Mouse (Mus musculus): ENCODE measurements at regions not wholly inside any gene's neighbourhood (a gene's known extent, or its start where the extent isn't known, plus 50 kb on each side); places are given as distances from the start of the nearest gene placed in this dataset.

GRCm38 (mm10) chr4:88994486-88994885, 114.5 kb upstream of the Ifne start:
- TF ChIP-seq CTCF (IDR thresholded peaks at IDR 0.05; ENCODE audit: extremely low read depth, insufficient read length, insufficient replicate concordance, low read depth, low read length) = no peak
- no peak for TF ChIP-seq POLR2A (IDR thresholded peaks at IDR 0.05; ENCODE audit: low read depth, low read length)

All from small intestine, adult 2 months (tissue).